Mouse (Mus musculus) brain, embryonic 14.5 days (tissue): Measurements from ENCODE around the gene Zfp706. TPM values are rescaled to one million over a fixed set of nuclear protein-coding genes. Genes with fewer than 3 reads are reported as not detected.
A peak's percentile ranks its signal among the peaks of the same experiment; 100 is the strongest.

Experiments used
- DNase-seq: peaks from one replicate; pipeline ENCODE4 v3.0.0-alpha.2; 2011; ENCODE audit warnings: low read depth
- CTCF ChIP-seq: fragments of 200-500 bp; IDR thresholded peaks from 2 replicates; pipeline ENCODE4 v1.5.1; 2012; ENCODE audit warnings: inconsistent platforms, mild to moderate bottlenecking, moderate library complexity, borderline replicate concordance; ENCODE audit not compliant: insufficient read depth, insufficient read length; ENCODE audit errors: extremely low read depth
- POLR2A ChIP-seq: fragments of 200-500 bp; IDR thresholded peaks from 2 replicates; pipeline ENCODE4 v1.6.1; 2012; ENCODE audit warnings: mild to moderate bottlenecking, inconsistent platforms, borderline replicate concordance; ENCODE audit not compliant: poor library complexity, insufficient read depth, insufficient read length, severe bottlenecking; ENCODE audit errors: extremely low read depth
- polyA plus RNA-seq: library from polyadenylated mRNA; depleted of rRNA; stranded (reverse); fragments of >200 nt; gene quantifications from 2 replicates; pipeline ENCODE4 v1.2.3, GENCODE M21; 2012

Zfp706 gene
- polyA plus RNA-seq, 1 experiment, result 99.6 TPM

DNA sequence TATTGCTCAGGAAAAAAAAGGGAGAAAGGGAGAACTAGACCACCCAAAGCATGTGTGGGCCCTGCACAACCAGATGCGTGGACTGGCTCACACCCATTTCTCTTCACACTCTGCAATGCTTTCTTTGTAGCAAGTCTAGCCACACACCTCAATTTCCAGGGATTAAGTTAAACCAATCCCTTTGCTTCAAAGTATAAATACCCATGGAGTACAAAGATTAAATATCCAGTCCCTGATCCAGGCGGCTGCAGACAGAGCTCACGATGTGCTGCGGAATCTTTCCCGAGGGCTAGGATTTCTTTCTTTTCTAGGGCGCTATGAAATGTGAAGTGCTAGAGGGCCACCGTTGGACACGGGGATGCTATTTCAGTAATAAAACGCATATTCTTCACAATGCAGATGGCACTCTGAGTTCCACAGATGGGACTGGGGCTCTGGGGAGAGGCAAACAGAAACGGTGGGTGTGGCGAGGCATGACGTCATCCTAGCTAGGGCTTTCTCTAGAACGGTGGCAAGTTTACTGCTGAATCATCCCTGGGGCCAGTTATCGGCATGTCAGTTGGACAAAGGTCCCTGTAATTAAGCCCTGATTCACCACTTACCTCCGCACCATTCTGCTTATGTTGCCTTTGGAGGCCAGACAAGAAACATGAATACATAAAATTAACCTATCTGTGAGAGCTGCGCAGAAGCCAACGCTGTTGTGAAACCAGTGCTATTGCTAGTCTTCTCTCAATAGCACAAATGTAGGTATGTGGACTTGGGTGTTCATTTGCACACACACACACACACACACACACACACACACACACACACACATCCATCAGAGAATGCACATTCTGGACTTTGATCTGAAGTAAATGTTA, 47.3 kb downstream of the Zfp706 start:
- DNase-seq, result peak; percentile 87
- no peak for TF ChIP-seq CTCF
- no peak for TF ChIP-seq POLR2A

DNA sequence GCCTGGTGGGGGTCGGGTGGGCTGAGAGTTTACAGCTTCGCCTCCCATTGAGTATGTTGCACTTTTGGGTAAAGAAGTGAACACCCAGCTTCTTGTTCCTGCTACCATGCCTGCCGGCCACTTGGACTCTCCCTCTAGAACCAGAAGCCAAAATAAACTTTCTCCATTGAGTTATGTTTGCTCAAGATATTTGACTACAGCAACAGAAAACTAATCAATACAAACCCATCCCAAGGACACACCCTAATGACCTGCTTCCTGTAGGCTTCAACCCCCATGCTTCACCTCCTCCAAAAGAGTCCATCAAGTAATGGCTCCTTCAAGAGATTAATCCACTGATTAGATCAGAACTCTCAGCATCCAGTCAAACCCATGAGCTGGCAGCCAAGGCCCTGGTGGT, 51.4 kb downstream of the Zfp706 start:
- TF ChIP-seq CTCF, result no peak
- TF ChIP-seq POLR2A, result no peak
- no peak for DNase-seq

GRCm38 (mm10) chr15:36950258-36950657, 57.3 kb downstream of the Zfp706 start:
- no peak for DNase-seq
- no peak for TF ChIP-seq POLR2A
- TF ChIP-seq CTCF, result no peak

DNA sequence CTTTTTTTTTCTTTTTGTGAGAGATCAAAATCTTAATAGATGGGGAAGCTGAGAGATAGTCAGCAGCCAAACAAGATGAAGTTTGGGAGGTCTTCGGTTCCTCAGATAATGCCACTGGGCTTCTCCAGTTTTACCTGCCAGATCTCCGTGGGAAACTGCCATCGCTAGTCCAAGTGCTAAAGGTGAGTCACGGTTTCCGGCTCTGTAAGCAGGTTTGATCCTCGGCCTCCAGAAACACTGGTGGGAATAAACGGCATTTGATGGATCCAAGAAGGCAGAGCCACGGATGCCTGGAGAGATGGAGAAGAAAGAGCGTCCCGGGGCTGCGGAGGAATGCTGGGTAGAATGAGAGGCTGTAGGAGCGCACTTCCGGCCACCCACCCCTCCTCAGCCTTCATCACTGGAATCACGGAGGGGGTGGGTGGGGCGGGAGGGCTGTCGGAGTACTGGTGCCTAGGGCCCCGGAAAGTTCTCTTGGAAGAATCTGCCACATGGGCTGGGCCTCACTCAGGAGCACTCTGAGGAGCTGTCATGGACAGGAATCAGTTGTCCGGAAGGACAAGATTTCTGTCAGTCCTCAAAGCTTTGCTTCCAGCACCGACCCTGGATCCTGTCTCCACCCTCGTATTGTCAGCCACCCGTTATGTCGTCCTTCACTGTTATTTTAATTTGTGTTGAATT, 58.6 kb downstream of the Zfp706 start:
- DNase-seq, result no peak
- TF ChIP-seq POLR2A, result no peak
- no peak for TF ChIP-seq CTCF
